In the genomic region with DNA sequence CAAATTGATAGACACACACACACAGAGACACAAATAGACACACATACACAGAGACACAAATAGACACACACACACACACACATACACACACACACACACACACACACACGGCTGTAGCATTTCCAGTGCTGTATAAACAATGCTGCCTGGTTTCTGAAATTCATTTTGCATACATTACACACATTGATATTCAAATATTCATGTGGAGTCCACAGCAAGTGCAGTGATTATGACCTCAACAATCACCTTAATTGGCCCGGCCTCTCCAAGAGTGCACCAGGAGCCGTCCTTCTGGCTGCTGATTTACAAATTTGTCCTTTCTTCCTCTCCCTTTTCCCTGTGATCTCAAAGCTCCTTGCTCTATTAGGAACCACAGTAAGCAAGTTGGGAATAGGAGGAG, we compare ENCODE assay signal across 15 mouse cellular contexts.
"Had no signal": no experiment of that assay in that cellular context is flagged by ENCODE, and none has a peak within 500 bp of the region (broad histone marks: within the 10 kb centered on the region; RNA-seq: fewer than 3 reads in every experiment).

No protein-coding gene starts in this region.

- H3K27me3 ChIP-seq: limb, embryonic 15.5 days had no signal

- H3K4me3 ChIP-seq: limb, embryonic 12.5 days; limb, embryonic 15.5 days had no signal

- H3K4me1 ChIP-seq: limb, embryonic 12.5 days; limb, embryonic 15.5 days had no signal

- H3K27ac ChIP-seq: limb, embryonic 12.5 days; limb, embryonic 15.5 days; liver, embryonic 14.5 days; macrophage had no signal

- ATAC-seq: liver, postnatal 0 days; lung, postnatal 0 days had no signal

- H3K9me3 ChIP-seq: limb, embryonic 12.5 days; limb, embryonic 15.5 days had no signal

- H3K36me3 ChIP-seq: limb, embryonic 12.5 days; limb, embryonic 15.5 days had no signal

- H3K9ac ChIP-seq: limb, embryonic 12.5 days; limb, embryonic 15.5 days; liver, embryonic 14.5 days; liver, postnatal 0 days; lung, embryonic 14.5 days had no signal

- H3K4me2 ChIP-seq: limb, embryonic 12.5 days; limb, embryonic 15.5 days; liver, embryonic 11.5 days; lung, embryonic 14.5 days had no signal

- DNase-seq: kidney, adult 11 months; kidney, adult 9 months; kidney, postnatal 14 days; kidney, postnatal 4 days; left cerebral cortex, postnatal 4 days; liver, postnatal 0 days; lung, embryonic 14.5 days; thymus, adult 18-20 months; thymus, postnatal 36 days had no signal
